Mouse (Mus musculus) forebrain, embryonic 13.5 days (tissue): ENCODE measurements around the gene Rnh1. TPM values are rescaled to one million over a fixed set of nuclear protein-coding genes. Genes with fewer than 3 reads are reported as not detected.

Experiments used
- ATAC-seq: fragments of 200-750 bp; cut with Nextera tagmentation; 2 replicates; pipeline ENCODE4 v1.8.0; 2017
- H3K27ac ChIP-seq: fragments of 300-500 bp; sonication (generic); 2 replicates; pipeline ENCODE4 v1.5.1; 2015; ENCODE audit warnings: inconsistent platforms, mild to moderate bottlenecking, moderate library complexity
- H3K27me3 ChIP-seq: fragments of 300-500 bp; sonication (generic); 2 replicates; pipeline ENCODE4 v1.6.1; 2015; ENCODE audit warnings: mild to moderate bottlenecking, inconsistent platforms
- H3K36me3 ChIP-seq: fragments of 300-500 bp; sonication (generic); 2 replicates; pipeline ENCODE4 v1.6.1; 2015; ENCODE audit warnings: mild to moderate bottlenecking, inconsistent platforms; ENCODE audit not compliant: poor library complexity, severe bottlenecking
- H3K4me1 ChIP-seq: fragments of 300-500 bp; sonication (generic); 2 replicates; pipeline ENCODE4 v1.6.1; 2015; ENCODE audit warnings: inconsistent platforms
- H3K4me2 ChIP-seq: fragments of 300-500 bp; sonication (generic); 2 replicates; pipeline ENCODE4 v1.6.1; 2015; ENCODE audit warnings: inconsistent platforms, mild to moderate bottlenecking, moderate library complexity
- H3K4me3 ChIP-seq: fragments of 300-500 bp; sonication (generic); 2 replicates; pipeline ENCODE4 v1.5.1; 2015; ENCODE audit warnings: mild to moderate bottlenecking, inconsistent platforms
- H3K9ac ChIP-seq: fragments of 300-500 bp; sonication (generic); 2 replicates; pipeline ENCODE4 v1.6.1; 2015; ENCODE audit warnings: mild to moderate bottlenecking, inconsistent platforms
- H3K9me3 ChIP-seq: fragments of 300-500 bp; sonication (generic); replicated peaks from 2 replicates; pipeline ENCODE4 v1.6.1; 2016; ENCODE audit warnings: inconsistent platforms
- WGBS: fragments of 180-500 bp; shearing (Covaris S2); methylation state at CpG from one replicate; pipeline ENCODE4 v1.1.7; 2015; 5-methylcytosine and 5-hydroxymethylcytosine counted together
- polyA plus RNA-seq: library from polyadenylated mRNA; unstranded; fragments of >200 nt; fragmentation: Nextera tagmentation; extraction: Ambion mirVana; gene quantifications from 2 replicates; pipeline ENCODE4 v1.2.1, GENCODE M21; 2015

Rnh1 gene
- polyA plus RNA-seq, 1 experiment from 2014 or later = 40.7 TPM

DNA sequence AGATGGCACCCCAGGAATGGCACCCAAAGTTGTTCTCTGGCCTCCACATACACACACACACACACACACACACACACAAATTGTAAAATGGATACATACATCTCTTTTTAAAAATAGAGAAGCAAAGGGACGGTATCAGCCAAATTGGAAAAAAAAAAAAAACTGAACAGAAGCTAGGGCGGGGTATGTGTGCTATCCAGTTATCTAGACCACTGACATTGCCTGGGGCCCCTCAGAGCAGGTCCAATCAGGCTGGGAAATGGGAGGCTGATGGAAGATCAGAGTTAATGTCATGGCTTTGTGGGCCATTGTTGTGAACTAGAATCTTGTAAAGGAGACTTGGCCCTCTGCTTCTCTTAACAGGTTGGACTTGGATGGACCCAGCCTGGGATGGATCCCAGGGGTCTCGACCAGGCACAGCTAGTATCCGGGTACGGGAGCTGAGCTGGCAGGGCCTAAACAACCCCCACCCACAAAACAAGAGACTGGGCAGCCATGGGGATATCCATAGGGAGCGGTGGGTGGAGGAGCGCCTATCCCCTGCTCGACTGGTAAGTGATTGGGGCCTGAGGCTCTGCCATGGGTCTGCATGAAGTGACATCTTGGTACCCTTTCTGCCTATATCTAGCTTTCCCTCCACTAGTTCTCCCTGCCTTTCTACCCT is 24.1 kb upstream of the Rnh1 start:
- H3K4me2 ChIP-seq = no peak overlapping the region
- H3K27ac ChIP-seq = no peak overlapping the region
- ATAC-seq = no peak
- peaks cover 11% of the 10 kb centered on the region for H3K36me3 ChIP-seq
- H3K4me1 ChIP-seq = peaks cover 24% of the 10 kb centered on the region
- H3K9ac ChIP-seq = no peak overlapping the region; the same call in 1 of the 2 replicates
- no peaks in the 10 kb centered on the region for H3K27me3 ChIP-seq
- no peaks in the 10 kb centered on the region for H3K9me3 ChIP-seq
- no peak overlapping the region for H3K4me3 ChIP-seq
- WGBS = 95% methylated on average over 8 of the region's 8 CpGs

DNA sequence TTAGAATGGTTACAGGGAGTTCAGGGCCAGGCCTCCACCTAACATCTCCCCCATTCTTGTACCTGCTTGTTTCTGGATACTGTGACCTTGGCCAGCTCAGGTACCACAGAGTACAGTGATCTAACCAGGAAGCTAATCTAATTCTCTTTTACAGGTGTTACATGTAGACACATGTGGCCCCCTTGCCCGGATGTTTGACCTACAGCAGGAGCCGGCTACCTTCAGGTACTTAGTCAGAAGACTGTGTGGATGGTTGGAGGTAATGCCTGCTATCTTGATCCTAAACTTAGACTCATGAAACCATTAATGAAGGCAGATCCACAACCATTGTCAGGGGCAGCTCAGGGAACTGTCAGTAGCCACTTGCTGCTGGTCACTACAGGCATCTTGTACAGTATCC is 23.1 kb upstream of the Rnh1 start:
- WGBS = 95% methylated on average over 2 of the region's 2 CpGs
- peak overlapping the region; percentile 92; the same call in 1 of the 2 replicates for H3K4me3 ChIP-seq
- peak overlapping the region; percentile 67; the same call in 1 of the 2 replicates for H3K9ac ChIP-seq

DNA sequence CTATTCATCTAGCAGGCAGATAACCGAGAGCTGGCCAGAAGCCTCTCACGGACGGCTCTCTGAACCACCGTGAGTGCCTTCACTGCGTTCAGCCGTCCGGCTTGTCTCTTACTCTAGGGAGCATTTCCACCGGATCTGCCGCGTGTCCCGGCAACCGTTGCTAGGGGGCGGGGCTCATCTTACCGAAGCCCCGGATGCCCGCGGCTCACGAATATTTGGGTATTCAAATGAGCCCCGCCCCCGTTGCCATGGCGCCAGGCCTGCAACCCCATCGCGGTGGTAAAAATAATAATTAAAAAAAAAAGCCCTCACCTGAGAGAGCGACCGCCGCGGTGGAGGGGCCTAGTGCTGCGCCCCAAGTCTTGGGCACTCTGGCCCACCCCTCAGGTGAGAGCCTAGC is 22.2 kb upstream of the Rnh1 start:
- H3K4me2 ChIP-seq = peak overlapping the region; percentile 96
- under 1% methylated on average over 28 of the region's 28 CpGs for WGBS
- H3K36me3 ChIP-seq = peaks cover 29% of the 10 kb centered on the region
- peak; percentile 52 for ATAC-seq
- peaks cover 24% of the 10 kb centered on the region for H3K4me1 ChIP-seq
- no peaks in the 10 kb centered on the region for H3K27me3 ChIP-seq
- H3K9me3 ChIP-seq = no peaks in the 10 kb centered on the region
- peak overlapping the region; percentile 73 for H3K27ac ChIP-seq
- peak overlapping the region; percentile 92 for H3K4me3 ChIP-seq
- H3K9ac ChIP-seq = peak overlapping the region; percentile 67

More for the DNA sequence above, 23.1 kb upstream of the Rnh1 start:
- peaks cover 21% of the 10 kb centered on the region for H3K36me3 ChIP-seq
- no peak for ATAC-seq
- H3K27me3 ChIP-seq = no peaks in the 10 kb centered on the region
- peak overlapping the region; percentile 96 for H3K4me2 ChIP-seq
- no peak overlapping the region for H3K27ac ChIP-seq
- no peaks in the 10 kb centered on the region for H3K9me3 ChIP-seq
- H3K4me1 ChIP-seq = peaks cover 24% of the 10 kb centered on the region

DNA sequence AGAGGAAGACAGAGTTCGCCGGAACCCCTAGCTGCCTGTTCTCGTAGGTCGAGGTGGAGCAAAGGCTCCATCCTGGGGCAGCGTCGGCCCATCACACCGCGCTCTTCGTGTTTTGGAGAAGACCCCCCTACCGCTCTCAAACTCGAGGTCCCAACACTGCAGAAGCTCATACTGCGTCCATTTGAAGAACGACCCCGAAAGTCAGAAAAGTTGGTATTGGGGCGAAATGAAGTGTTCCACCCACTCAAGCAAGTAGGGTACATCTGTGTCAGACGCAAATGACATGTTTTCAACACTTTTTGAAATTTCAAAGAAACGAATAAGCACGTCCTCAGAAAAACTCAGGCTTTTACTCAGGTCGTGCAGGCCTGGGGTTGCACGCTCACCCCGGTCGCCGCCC is 21.8 kb upstream of the Rnh1 start:
- H3K4me3 ChIP-seq = peak overlapping the region; percentile 92
- H3K27me3 ChIP-seq = no peaks in the 10 kb centered on the region
- H3K9me3 ChIP-seq = no peaks in the 10 kb centered on the region
- H3K36me3 ChIP-seq = peaks cover 30% of the 10 kb centered on the region
- WGBS = under 1% methylated on average over 23 of the region's 23 CpGs
- H3K9ac ChIP-seq = peak overlapping the region; percentile 67
- H3K27ac ChIP-seq = peak overlapping the region; percentile 73
- peaks cover 24% of the 10 kb centered on the region for H3K4me1 ChIP-seq
- ATAC-seq = no peak
- peak overlapping the region; percentile 96 for H3K4me2 ChIP-seq

DNA sequence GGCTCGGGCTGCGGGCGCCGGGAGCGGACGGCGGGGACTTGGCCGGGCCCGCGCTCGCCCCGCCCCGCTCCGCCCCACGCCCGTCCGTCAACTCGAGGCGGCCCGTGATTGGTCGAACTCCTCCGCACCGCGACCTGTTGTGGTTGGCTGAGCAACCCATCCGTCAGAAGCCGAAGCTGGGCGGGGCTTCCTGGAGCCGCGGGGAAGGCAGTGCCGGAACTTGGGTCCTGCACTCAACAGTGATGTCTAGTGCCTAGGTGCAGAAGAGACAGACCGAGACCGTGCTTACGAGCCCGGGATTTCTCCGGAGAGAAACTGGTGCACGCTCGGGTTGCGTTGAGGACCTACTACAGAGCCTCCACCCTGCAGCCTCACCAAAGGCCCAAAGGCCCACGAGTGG is 21.3 kb upstream of the Rnh1 start, which contains the start of the genes Hras and Lrrc56:
Gene Hras, minus strand, starts transcription at position 58 of the 400 bp plus-strand sequence.
Gene Lrrc56, plus strand, starts transcription at position 210 of the 400 bp plus-strand sequence.
- Histone ChIP-seq H3K4me2 (peak within 1 kb of the TSS; percentile 96), H3K9me3 (no peaks in the 10 kb centered on the region), H3K27ac (peak within 1 kb of the TSS; percentile 76), H3K27me3 (no peaks in the 10 kb centered on the region), H3K4me1 (peaks cover 24% of the 10 kb centered on the region), H3K36me3 (peaks cover 35% of the 10 kb centered on the region), H3K9ac (peak within 1 kb of the TSS; percentile 96), H3K4me3 (peak within 1 kb of the TSS; percentile 92)
- under 1% methylated on average over 25 of the region's 39 CpGs for WGBS
- ATAC-seq = peak; percentile 95

DNA sequence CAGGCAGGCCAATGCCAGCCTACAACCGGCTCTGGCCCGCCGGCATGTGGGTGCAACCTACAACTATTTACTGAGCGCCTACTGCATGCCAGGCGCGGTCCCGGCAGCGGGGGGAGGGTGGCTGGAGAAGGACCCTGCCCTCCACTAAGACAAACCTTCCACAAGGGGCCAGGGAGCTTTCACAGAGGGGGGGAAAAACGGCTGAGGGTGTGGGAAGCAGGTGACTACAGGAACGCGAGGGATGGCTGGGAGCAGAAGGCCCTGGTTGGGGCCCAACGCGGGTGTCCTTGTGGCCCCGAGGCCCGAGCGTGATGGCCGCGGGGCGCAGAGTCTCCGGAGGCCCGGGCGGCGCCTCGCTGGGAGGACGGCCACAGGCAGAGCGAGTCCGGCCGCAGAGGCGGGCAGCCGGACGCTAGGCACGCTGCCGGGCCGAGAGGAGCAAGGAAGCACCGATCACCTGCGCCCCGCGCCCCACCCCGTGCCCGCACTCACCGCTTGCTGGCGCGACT is 20.7 kb upstream of the Rnh1 start:
- Histone ChIP-seq H3K27me3 (no peaks in the 10 kb centered on the region), H3K36me3 (peaks cover 38% of the 10 kb centered on the region), H3K4me1 (peaks cover 24% of the 10 kb centered on the region), H3K9me3 (no peaks in the 10 kb centered on the region), H3K4me2 (peak overlapping the region; percentile 96), H3K27ac (peak overlapping the region; percentile 76), H3K4me3 (peak overlapping the region; percentile 92), H3K9ac (peak overlapping the region; percentile 96)
- ATAC-seq = peak; percentile 48
- WGBS = 0% methylated on average over 26 of the region's 43 CpGs

DNA sequence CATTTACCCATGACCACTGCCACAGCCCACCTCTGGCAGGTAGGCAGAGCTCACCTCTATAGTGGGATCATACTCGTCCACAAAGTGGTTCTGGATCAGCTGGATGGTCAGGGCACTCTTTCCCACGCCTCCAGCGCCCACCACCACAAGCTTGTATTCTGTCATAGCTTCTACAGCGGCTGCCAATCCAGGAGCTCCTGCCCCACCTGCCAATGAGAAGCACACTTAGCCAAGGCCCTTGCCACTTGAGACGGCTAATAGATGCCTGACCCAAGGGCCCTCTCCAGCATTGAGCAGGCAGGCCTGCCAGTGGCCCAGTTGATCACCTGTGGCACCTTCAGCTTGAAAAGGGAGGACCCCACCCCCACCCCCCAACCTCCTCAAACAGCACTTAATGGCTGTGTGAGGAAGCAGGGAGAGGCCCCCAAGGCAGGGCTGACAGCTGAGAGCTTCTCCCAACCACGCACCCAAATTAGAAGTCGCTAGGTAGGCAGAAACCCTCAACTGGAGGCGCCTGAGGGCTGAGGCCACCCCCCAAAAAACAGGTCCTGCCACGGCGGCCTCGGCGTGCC is 20.2 kb upstream of the Rnh1 start:
- Histone ChIP-seq H3K9ac (peak overlapping the region; percentile 96), H3K9me3 (no peaks in the 10 kb centered on the region), H3K4me2 (peak overlapping the region; percentile 96), H3K36me3 (peaks cover 38% of the 10 kb centered on the region), H3K4me1 (peaks cover 24% of the 10 kb centered on the region), H3K27me3 (no peaks in the 10 kb centered on the region), H3K4me3 (peak overlapping the region; percentile 92), H3K27ac (peak overlapping the region; percentile 76)
- 28% methylated on average over 12 of the region's 12 CpGs for WGBS
- ATAC-seq = no peak

DNA sequence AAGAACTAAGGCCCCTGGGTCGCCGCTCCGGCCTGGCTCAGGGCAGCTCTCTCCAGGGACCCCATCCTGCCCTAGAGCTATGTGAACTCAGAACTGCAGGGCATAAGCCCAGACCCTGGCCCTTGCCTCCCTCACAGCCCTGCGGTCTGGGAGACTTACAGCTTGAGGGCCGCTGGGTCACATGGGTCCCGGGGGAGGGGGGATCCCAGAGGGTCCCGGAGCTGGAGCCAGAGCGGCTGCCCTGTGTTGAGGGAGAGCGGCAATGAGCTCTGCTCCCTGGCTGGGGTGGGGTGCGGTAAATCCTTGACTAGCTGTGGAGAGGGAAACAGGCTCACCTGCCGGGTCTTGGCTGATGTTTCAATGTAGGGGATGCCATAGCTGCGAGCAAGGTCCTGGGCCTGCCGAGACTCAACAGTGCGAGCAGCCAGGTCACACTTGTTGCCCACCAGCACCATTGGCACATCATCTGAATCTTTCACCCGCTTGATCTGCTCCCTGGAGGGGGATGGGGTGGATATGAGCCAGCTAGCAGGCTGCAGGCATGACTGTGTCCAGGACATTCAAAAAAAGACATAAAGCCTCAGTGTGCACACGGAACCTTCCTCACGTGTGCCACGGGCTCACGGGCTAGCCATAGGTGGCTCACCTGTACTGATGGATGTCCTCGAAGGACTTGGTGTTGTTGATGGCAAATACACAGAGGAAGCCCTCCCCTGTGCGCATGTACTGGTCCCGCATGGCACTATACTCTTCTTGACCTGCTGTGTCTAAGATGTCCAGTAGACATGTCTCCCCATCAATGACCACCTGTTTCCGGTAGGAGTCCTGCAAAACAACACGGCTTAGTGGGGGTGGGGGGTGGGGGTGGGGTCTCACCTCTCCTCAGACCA is 19.4 kb upstream of the Rnh1 start:
- no peak for ATAC-seq
- Histone ChIP-seq H3K27ac (no peak overlapping the region), H3K4me1 (peaks cover 24% of the 10 kb centered on the region), H3K4me2 (peak overlapping the region; percentile 96), H3K4me3 (peak overlapping the region; percentile 92), H3K9me3 (no peaks in the 10 kb centered on the region), H3K9ac (peak overlapping the region; percentile 96), H3K27me3 (no peaks in the 10 kb centered on the region), H3K36me3 (peaks cover 38% of the 10 kb centered on the region)
- WGBS = 91% methylated on average over 23 of the region's 24 CpGs

DNA sequence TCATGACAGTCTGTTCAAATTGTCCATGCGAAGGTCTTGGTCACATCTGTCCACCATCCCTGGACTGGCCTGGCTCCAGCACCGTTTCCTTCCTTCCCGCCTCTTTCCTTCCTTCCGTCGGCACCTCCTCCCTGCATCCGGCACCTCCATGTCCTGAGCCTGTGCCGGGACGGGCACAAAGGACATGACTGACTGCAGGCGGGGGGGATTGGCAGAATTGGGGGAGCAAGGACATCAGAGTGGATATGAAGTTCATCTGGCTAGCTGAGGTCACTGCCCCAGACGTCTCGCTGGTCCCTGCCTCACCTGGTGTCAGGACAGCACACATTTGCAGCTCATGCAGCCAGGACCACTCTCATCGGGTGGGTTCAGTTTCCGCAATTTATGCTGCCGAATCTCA is 18.4 kb upstream of the Rnh1 start:
- WGBS = 93% methylated on average over 14 of the region's 14 CpGs
- H3K4me3 ChIP-seq = no peak overlapping the region
- no peak for ATAC-seq

DNA sequence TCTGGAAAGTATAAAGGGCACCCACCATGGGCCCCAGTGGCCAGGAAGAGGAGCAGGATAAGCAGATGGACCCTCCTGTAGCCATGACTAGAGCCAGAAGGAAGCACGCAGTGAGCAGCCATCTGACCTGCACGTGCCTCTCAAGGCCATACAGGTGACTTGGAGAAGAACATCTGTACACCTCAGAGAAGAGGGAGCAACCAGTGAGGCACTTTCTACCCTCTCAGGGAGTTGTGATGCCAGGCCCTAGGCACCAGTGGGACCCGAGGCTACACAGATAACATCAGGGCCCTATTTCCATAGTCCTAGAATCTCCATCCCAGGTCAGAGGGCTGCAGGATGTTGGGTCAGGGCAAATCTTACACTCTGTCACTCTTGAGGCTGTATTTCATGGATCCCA is 17.6 kb upstream of the Rnh1 start:
- Histone ChIP-seq H3K9me3 (no peaks in the 10 kb centered on the region), H3K27me3 (no peaks in the 10 kb centered on the region), H3K4me2 (no peak overlapping the region), H3K4me1 (peaks cover 19% of the 10 kb centered on the region), H3K36me3 (peaks cover 38% of the 10 kb centered on the region), H3K9ac (no peak overlapping the region), H3K27ac (no peak overlapping the region), H3K4me3 (no peak overlapping the region)
- no peak for ATAC-seq
- 90% methylated on average over 3 of the region's 3 CpGs for WGBS

More for the DNA sequence above, 18.4 kb upstream of the Rnh1 start:
- Histone ChIP-seq H3K9ac (no peak overlapping the region), H3K4me1 (peaks cover 24% of the 10 kb centered on the region), H3K27ac (no peak overlapping the region), H3K36me3 (peaks cover 38% of the 10 kb centered on the region), H3K27me3 (no peaks in the 10 kb centered on the region), H3K4me2 (no peak overlapping the region), H3K9me3 (no peaks in the 10 kb centered on the region)

DNA sequence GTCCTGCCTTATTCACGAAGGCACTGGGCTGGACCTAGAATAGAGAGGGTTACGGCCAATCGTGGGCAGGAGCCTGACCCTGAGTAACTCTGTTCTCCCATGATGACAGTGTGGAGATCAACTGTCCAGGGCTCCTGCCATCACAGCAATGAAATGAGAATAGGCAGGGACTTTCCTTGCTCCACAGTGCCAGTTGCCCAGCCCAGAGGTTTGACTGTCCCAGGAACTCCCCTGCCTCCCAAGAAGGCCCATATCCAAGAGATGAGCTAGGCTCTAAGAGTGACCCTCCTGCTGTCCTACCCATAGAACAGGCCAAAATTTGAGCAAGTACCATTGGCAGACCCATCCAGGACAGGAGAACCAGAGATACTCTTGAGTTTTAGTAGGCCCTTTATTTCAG is 16.1 kb upstream of the Rnh1 start:
- peaks cover 14% of the 10 kb centered on the region for H3K4me1 ChIP-seq
- 94% methylated on average over 3 of the region's 3 CpGs for WGBS
- H3K4me2 ChIP-seq = no peak overlapping the region
- no peaks in the 10 kb centered on the region for H3K9me3 ChIP-seq
- H3K36me3 ChIP-seq = peaks cover 38% of the 10 kb centered on the region
- no peak overlapping the region for H3K27ac ChIP-seq
- no peak for ATAC-seq
- H3K27me3 ChIP-seq = no peaks in the 10 kb centered on the region
- H3K4me3 ChIP-seq = no peak overlapping the region
- no peak overlapping the region for H3K9ac ChIP-seq

DNA sequence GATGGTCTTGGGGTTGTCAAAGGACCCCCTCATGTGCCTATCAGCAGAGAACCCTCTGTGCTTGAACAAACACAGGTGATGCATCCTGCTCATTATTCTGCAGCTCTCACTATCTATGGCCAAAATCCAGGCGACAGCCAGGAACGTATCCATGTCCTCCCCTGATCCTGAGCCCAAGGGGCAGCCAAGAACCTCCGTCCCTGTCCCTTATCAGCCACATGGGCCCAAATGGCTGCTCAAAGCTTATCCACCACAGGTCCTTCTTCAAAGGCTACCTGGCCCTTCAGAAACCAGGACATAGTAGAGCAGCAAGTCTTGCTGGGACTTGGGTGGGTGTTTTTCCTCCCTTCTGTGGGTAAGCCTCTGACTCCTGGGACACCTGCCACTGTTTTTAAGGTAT is 15.5 kb upstream of the Rnh1 start:
- H3K36me3 ChIP-seq = peaks cover 38% of the 10 kb centered on the region
- ATAC-seq = no peak
- no peak overlapping the region for H3K27ac ChIP-seq
- no peak overlapping the region for H3K9ac ChIP-seq
- H3K9me3 ChIP-seq = no peaks in the 10 kb centered on the region
- peaks cover 13% of the 10 kb centered on the region for H3K4me1 ChIP-seq
- H3K4me2 ChIP-seq = no peak overlapping the region
- 85% methylated on average over 3 of the region's 3 CpGs for WGBS
- H3K4me3 ChIP-seq = no peak overlapping the region
- H3K27me3 ChIP-seq = no peaks in the 10 kb centered on the region
